Mouse (Mus musculus) ES-E14 (cell line): ENCODE data around the gene Plxdc1.
"Not testable (repeated sequence)": the region's sequence is repeated elsewhere in the genome, so short reads cannot be mapped to it uniquely, and the experiment has no call there.

Experiments used
- CHD2 ChIP-seq: IDR thresholded peaks from 2 replicates; pipeline ENCODE4 v1.6.1; 2014; ENCODE audit warnings: mild to moderate bottlenecking, low read depth, low read length, inconsistent platforms
- HCFC1 ChIP-seq: IDR thresholded peaks from 2 replicates; pipeline ENCODE4 v1.6.1; 2012; ENCODE audit warnings: low read length, inconsistent platforms, borderline replicate concordance; ENCODE audit not compliant: insufficient read depth
- ZC3H11A ChIP-seq: IDR thresholded peaks from 2 replicates; pipeline ENCODE4 v1.6.1; 2012; ENCODE audit warnings: low read depth, mild to moderate bottlenecking, inconsistent platforms, low read length, borderline replicate concordance

DNA sequence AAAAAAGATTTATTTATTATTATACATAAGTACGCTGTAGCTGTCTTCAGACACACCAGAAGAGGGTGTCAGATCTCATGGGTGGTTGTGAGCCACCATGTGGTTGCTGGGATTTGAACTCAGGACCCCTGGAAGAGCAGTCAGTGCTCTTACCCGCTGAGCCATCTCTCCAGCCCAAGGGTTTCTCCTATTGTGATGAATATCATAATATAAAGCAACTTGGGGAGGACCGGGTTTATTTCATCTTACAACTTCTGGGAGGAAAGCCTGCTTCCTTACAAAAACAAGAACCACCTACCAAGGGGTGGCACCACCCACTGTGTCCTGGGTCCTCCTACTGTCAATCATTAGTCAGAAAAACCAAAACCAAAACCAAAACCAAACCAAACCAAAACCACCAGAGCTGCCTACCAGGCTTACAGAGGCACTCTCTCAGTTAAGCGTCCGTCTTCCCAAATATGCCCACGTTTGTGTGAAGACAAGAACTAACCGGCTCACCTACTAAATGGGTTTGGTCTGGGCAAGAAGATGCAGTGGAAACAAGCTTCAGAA, 40.4 kb downstream of the Plxdc1 start:
- TF ChIP-seq HCFC1, CHD2, ZC3H11A: not testable (repeated sequence)
